Mouse (Mus musculus) spleen, adult 2 months (tissue): ENCODE measurements around the gene Angptl2. TPM values are rescaled to one million over a fixed set of nuclear protein-coding genes. Genes with fewer than 3 reads are reported as not detected.

Experiments
- DNase-seq, 2 experiments: peaks; one replicate each; pipeline versions ENCODE4 v3.0.0 to v3.0.0-alpha.2; 2012 to 2021; ENCODE audit warnings: low spot score in 2 of 2, low read depth in 1 of 2
- H3K27ac ChIP-seq: fragments of 200-500 bp; 2 replicates; pipeline ENCODE4 v1.5.1; 2012; ENCODE audit warnings: low read length, inconsistent platforms; ENCODE audit not compliant: insufficient read depth
- H3K27me3 ChIP-seq: fragments of 200-500 bp; 2 replicates; pipeline ENCODE4 v1.6.1; 2012; ENCODE audit warnings: mild to moderate bottlenecking, moderate library complexity, low read length, inconsistent platforms; ENCODE audit not compliant: control insufficient read depth, insufficient read depth
- H3K36me3 ChIP-seq: fragments of 200-500 bp; 2 replicates; pipeline ENCODE4 v1.6.1; 2012; ENCODE audit warnings: mild to moderate bottlenecking, low read length, inconsistent platforms; ENCODE audit not compliant: control insufficient read depth, insufficient read depth
- H3K4me1 ChIP-seq: fragments of 200-500 bp; 2 replicates; pipeline ENCODE4 v1.6.1; 2011; ENCODE audit warnings: inconsistent platforms; ENCODE audit not compliant: control insufficient read depth, insufficient read depth, insufficient read length
- H3K4me3 ChIP-seq: fragments of 200-500 bp; 2 replicates; pipeline ENCODE4 v1.5.1; 2011; ENCODE audit warnings: mild to moderate bottlenecking, inconsistent platforms; ENCODE audit not compliant: insufficient read depth, insufficient read length; ENCODE audit errors: extremely low read depth
- CTCF ChIP-seq: fragments of 200-500 bp; IDR thresholded peaks from 2 replicates; pipeline ENCODE4 v1.5.1; 2011; ENCODE audit warnings: mild to moderate bottlenecking, inconsistent platforms; ENCODE audit not compliant: insufficient read depth, insufficient read length, insufficient replicate concordance; ENCODE audit errors: extremely low read depth
- POLR2A ChIP-seq: fragments of 200-500 bp; IDR thresholded peaks from 2 replicates; pipeline ENCODE4 v1.6.1; 2011; ENCODE audit warnings: low read depth, low read length, inconsistent platforms
- WGBS: fragments of 180-500 bp; shearing (Covaris S2); methylation state at CpG from one replicate; pipeline ENCODE4 v1.1.7; 2018; 5-methylcytosine and 5-hydroxymethylcytosine counted together
- polyA plus RNA-seq: library from polyadenylated mRNA; depleted of rRNA; stranded (reverse); fragments of >200 nt; gene quantifications from 2 replicates; pipeline ENCODE4 v1.2.3, GENCODE M21; 2012; rRNA removed

Angptl2 gene
- polyA plus RNA-seq, 1 experiment = 36.2 TPM

GRCm38 (mm10) chr2:33281807-33282206 lies 65.9 kb downstream of the Angptl2 start:
- no peak overlapping the region for H3K4me3 ChIP-seq
- no peak for DNase-seq
- no peaks in the 10 kb centered on the region for H3K4me1 ChIP-seq
- H3K36me3 ChIP-seq = no peaks in the 10 kb centered on the region
- H3K27me3 ChIP-seq = no peaks in the 10 kb centered on the region
- 93% methylated on average over 5 of the region's 5 CpGs for WGBS
- no peak for TF ChIP-seq CTCF
- TF ChIP-seq POLR2A = no peak
- no peak overlapping the region for H3K27ac ChIP-seq

- H3K4me3 ChIP-seq = no peak overlapping the region
- no peak overlapping the region for H3K27ac ChIP-seq
- TF ChIP-seq CTCF = no peak
- TF ChIP-seq POLR2A = no peak
- no peaks in the 10 kb centered on the region for H3K27me3 ChIP-seq
- no peaks in the 10 kb centered on the region for H3K4me1 ChIP-seq
- DNase-seq = no peak
- 80% methylated on average over 4 of the region's 4 CpGs for WGBS
- H3K36me3 ChIP-seq = no peaks in the 10 kb centered on the region
Observed at GRCm38 (mm10) chr2:33282877-33283276, 67.0 kb downstream of the Angptl2 start.

- Histone ChIP-seq H3K27me3 (no peaks in the 10 kb centered on the region), H3K4me1 (no peaks in the 10 kb centered on the region), H3K27ac (no peak overlapping the region), H3K36me3 (no peaks in the 10 kb centered on the region), H3K4me3 (no peak overlapping the region)
- 74% methylated on average over 2 of the region's 2 CpGs for WGBS
- TF ChIP-seq CTCF = no peak
- no peak for TF ChIP-seq POLR2A
- no peak for DNase-seq
Observed at GRCm38 (mm10) chr2:33283674-33284073, 67.8 kb downstream of the Angptl2 start.

- Histone ChIP-seq H3K4me3 (no peak overlapping the region), H3K4me1 (no peaks in the 10 kb centered on the region)
- WGBS = 90% methylated on average over 5 of the region's 5 CpGs
Observed at GRCm38 (mm10) chr2:33288837-33289236, 73.0 kb downstream of the Angptl2 start.

GRCm38 (mm10) chr2:33290491-33290890 lies 74.6 kb downstream of the Angptl2 start:
- TF ChIP-seq CTCF = no peak
- TF ChIP-seq POLR2A = no peak
- Histone ChIP-seq H3K27me3 (no peaks in the 10 kb centered on the region), H3K27ac (no peak overlapping the region), H3K4me1 (no peaks in the 10 kb centered on the region), H3K36me3 (no peaks in the 10 kb centered on the region), H3K4me3 (no peak overlapping the region)
- 88% methylated on average over 8 of the region's 8 CpGs for WGBS
- no peak for DNase-seq

More at GRCm38 (mm10) chr2:33288837-33289236, 73.0 kb downstream of the Angptl2 start:
- Histone ChIP-seq H3K27ac (no peak overlapping the region), H3K36me3 (no peaks in the 10 kb centered on the region), H3K27me3 (no peaks in the 10 kb centered on the region)
- TF ChIP-seq POLR2A (no peak), CTCF (no peak)
- DNase-seq = no peak

GRCm38 (mm10) chr2:33292057-33292456 lies 76.2 kb downstream of the Angptl2 start:
- Histone ChIP-seq H3K36me3 (no peaks in the 10 kb centered on the region), H3K4me1 (no peaks in the 10 kb centered on the region), H3K27me3 (no peaks in the 10 kb centered on the region), H3K27ac (no peak overlapping the region), H3K4me3 (no peak overlapping the region)
- TF ChIP-seq CTCF = no peak
- no peak for TF ChIP-seq POLR2A
- 75% methylated on average over 2 of the region's 2 CpGs for WGBS
- DNase-seq = no peak

GRCm38 (mm10) chr2:33295115-33295514 lies 79.2 kb downstream of the Angptl2 start:
- 78% methylated on average over 5 of the region's 5 CpGs for WGBS

More at GRCm38 (mm10) chr2:33295115-33295514, 79.2 kb downstream of the Angptl2 start:
- H3K27me3 ChIP-seq = no peaks in the 10 kb centered on the region
- H3K4me3 ChIP-seq = no peak overlapping the region
- no peak for DNase-seq
- TF ChIP-seq POLR2A (no peak), CTCF (no peak)
- no peak overlapping the region for H3K27ac ChIP-seq
- no peaks in the 10 kb centered on the region for H3K4me1 ChIP-seq
- H3K36me3 ChIP-seq = no peaks in the 10 kb centered on the region

Other genes starting within 250 kb of the Angptl2 start
- gene Slc2a8, start 234.0 kb upstream of the Angptl2 start, polyA plus RNA-seq = 24.7 and 28.0 TPM in 2 replicates
- gene Garnl3, start 84.4 kb upstream of the Angptl2 start, polyA plus RNA-seq = 1.9 and 2.3 TPM in 2 replicates
- 4.5 and 4.8 TPM in 2 replicates for gene Ralgps1, start 155.4 kb downstream of the Angptl2 start, polyA plus RNA-seq
- 6.5 and 7.8 TPM in 2 replicates for gene Zbtb34, start 215.3 kb downstream of the Angptl2 start, polyA plus RNA-seq